Mouse (Mus musculus) ES-E14 (cell line): ENCODE results near the gene Hoxd10.

Experiments used
- CHD2 ChIP-seq: IDR thresholded peaks from 2 replicates; pipeline ENCODE4 v1.6.1; 2014; ENCODE audit warnings: mild to moderate bottlenecking, low read depth, low read length, inconsistent platforms
- HCFC1 ChIP-seq: IDR thresholded peaks from 2 replicates; pipeline ENCODE4 v1.6.1; 2012; ENCODE audit warnings: low read length, inconsistent platforms, borderline replicate concordance; ENCODE audit not compliant: insufficient read depth
- MAFK ChIP-seq: IDR thresholded peaks from 2 replicates; pipeline ENCODE4 v1.6.1; 2014; ENCODE audit warnings: mild to moderate bottlenecking, low read depth, low read length, inconsistent platforms; ENCODE audit not compliant: insufficient read depth
- ZC3H11A ChIP-seq: IDR thresholded peaks from 2 replicates; pipeline ENCODE4 v1.6.1; 2012; ENCODE audit warnings: low read depth, mild to moderate bottlenecking, inconsistent platforms, low read length, borderline replicate concordance
- ZNF384 ChIP-seq: IDR thresholded peaks from 2 replicates; pipeline ENCODE4 v1.6.1; 2012; ENCODE audit warnings: low read depth, low read length, inconsistent platforms

DNA sequence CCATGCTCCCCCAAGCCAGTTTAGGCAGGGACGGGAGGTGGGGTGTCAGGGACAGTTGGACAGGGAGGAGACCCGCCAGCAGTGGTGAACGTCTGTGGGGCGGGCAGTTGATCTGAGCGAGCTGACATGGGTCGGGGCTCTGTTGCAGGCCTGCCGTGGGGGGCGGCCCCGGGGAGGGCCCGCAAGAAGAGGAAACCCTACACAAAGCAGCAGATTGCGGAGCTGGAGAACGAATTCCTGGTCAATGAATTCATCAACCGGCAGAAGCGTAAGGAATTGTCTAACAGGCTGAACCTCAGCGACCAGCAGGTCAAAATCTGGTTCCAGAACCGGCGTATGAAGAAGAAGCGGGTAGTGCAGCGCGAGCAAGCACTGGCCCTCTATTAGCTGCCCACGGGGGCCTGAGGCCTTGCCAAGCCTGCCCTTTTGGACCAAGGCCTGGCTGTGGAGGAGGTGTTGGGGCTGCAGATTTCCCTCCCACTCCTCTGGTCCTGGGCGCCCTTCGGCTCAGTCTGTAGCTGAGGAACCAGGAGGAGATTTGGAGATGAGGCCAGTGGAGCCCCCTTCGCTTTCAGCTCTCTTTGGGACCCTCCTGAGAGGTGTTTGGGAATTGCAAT lies 15.9 kb upstream of the Hoxd10 start:
- no peak for TF ChIP-seq CHD2
- TF ChIP-seq ZC3H11A, result no peak
- no peak for TF ChIP-seq ZNF384
- TF ChIP-seq MAFK, result no peak
- TF ChIP-seq HCFC1, result no peak
